Mouse (Mus musculus) liver, embryonic 14.5 days (tissue): ENCODE data around the gene Hormad1.

Experiments used
- CTCF ChIP-seq: IDR thresholded peaks from 2 replicates; pipeline ENCODE4 v1.5.1; 2016; ENCODE audit warnings: antibody characterized with exemption, low read depth, control low read depth
- EP300 ChIP-seq: IDR thresholded peaks from 2 replicates; pipeline ENCODE4 v1.6.1; 2016; ENCODE audit warnings: antibody characterized with exemption, low read depth

GRCm38 (mm10) chr3:95569585-95569984, 10.1 kb downstream of the Hormad1 start:
- TF ChIP-seq CTCF, result no peak
- no peak for TF ChIP-seq EP300
